Mouse (Mus musculus) bone marrow, adult 2 months (tissue): ENCODE results near the gene Ksr2. TPM values are rescaled to one million over a fixed set of nuclear protein-coding genes. Genes with fewer than 3 reads are reported as not detected.

ENCODE experiments used
- H3K27ac ChIP-seq: fragments of 200-500 bp; 2 replicates; pipeline ENCODE4 v1.5.1; 2012; ENCODE audit warnings: low read depth, mild to moderate bottlenecking, control low read depth, inconsistent platforms, low read length; ENCODE audit not compliant: control insufficient read depth, poor library complexity, insufficient read depth
- H3K4me1 ChIP-seq: fragments of 200-500 bp; 2 replicates; pipeline ENCODE4 v1.6.1; 2011; ENCODE audit warnings: low read length; ENCODE audit not compliant: control insufficient read depth, insufficient read depth
- H3K4me3 ChIP-seq: fragments of 200-500 bp; replicated peaks from 2 replicates; pipeline ENCODE3; 2011; ENCODE audit warnings: mild to moderate bottlenecking, low read depth, low read length, control low read depth; ENCODE audit not compliant: control insufficient read depth
- CTCF ChIP-seq: fragments of 200-500 bp; IDR thresholded peaks from 2 replicates; pipeline ENCODE4 v1.5.1; 2011; ENCODE audit warnings: low read length, control low read depth; ENCODE audit not compliant: control insufficient read depth, insufficient read depth
- POLR2A ChIP-seq: fragments of 200-500 bp; IDR thresholded peaks from 2 replicates; pipeline ENCODE4 v1.6.1; 2011; ENCODE audit warnings: low read depth, mild to moderate bottlenecking, control low read depth, low read length, borderline replicate concordance; ENCODE audit not compliant: control insufficient read depth
- WGBS: fragments of 180-500 bp; shearing (Covaris S2); methylation state at CpG from one replicate; pipeline ENCODE4 v1.1.7; 2018; 5-methylcytosine and 5-hydroxymethylcytosine counted together
- polyA plus RNA-seq: library from polyadenylated mRNA; stranded (reverse); fragments of >200 nt; gene quantifications from 2 replicates; pipeline ENCODE4 v1.2.4, GENCODE M21; 2011; ENCODE audit warnings: low replicate concordance; ENCODE audit not compliant: missing spikeins, insufficient read depth, insufficient read length

Ksr2 gene
- polyA plus RNA-seq, 1 experiment, result not detected

- 67% methylated on average over 9 of the region's 9 CpGs for WGBS
- no peaks in the 10 kb centered on the region for H3K4me1 ChIP-seq
These were observed 45.1 kb downstream of the Ksr2 start for GRCm38 (mm10) chr5:117458899-117459298.

GRCm38 (mm10) chr5:117460261-117460660, 46.5 kb downstream of the Ksr2 start:
- Histone ChIP-seq H3K27ac (no peak overlapping the region), H3K4me3 (no peak overlapping the region), H3K4me1 (no peaks in the 10 kb centered on the region)
- TF ChIP-seq POLR2A (no peak), CTCF (no peak)
- 85% methylated on average over 14 of the region's 14 CpGs for WGBS

More at GRCm38 (mm10) chr5:117458899-117459298, 45.1 kb downstream of the Ksr2 start:
- TF ChIP-seq POLR2A (no peak), CTCF (no peak)
- Histone ChIP-seq H3K27ac (no peak overlapping the region), H3K4me3 (no peak overlapping the region)

GRCm38 (mm10) chr5:117467052-117467451, 53.3 kb downstream of the Ksr2 start:
- WGBS, result 43% methylated on average over 12 of the region's 12 CpGs

GRCm38 (mm10) chr5:117468961-117469360, 55.2 kb downstream of the Ksr2 start:
- Histone ChIP-seq H3K4me3 (no peak overlapping the region), H3K4me1 (no peaks in the 10 kb centered on the region; the same call in 1 of the 2 replicates), H3K27ac (no peak overlapping the region)
- no peak for TF ChIP-seq POLR2A
- TF ChIP-seq CTCF, result no peak
- 53% methylated on average over 4 of the region's 4 CpGs for WGBS

More at GRCm38 (mm10) chr5:117467052-117467451, 53.3 kb downstream of the Ksr2 start:
- Histone ChIP-seq H3K4me1 (no peaks in the 10 kb centered on the region; the same call in 1 of the 2 replicates), H3K27ac (no peak overlapping the region), H3K4me3 (no peak overlapping the region)
- TF ChIP-seq CTCF, result no peak
- no peak for TF ChIP-seq POLR2A

- no peak overlapping the region for H3K27ac ChIP-seq
These were observed 55.8 kb downstream of the Ksr2 start for GRCm38 (mm10) chr5:117469572-117469971.

GRCm38 (mm10) chr5:117481162-117481561, 67.4 kb downstream of the Ksr2 start:
- 73% methylated on average over 3 of the region's 3 CpGs for WGBS
- H3K27ac ChIP-seq, result no peak overlapping the region
- no peak overlapping the region for H3K4me3 ChIP-seq
- no peaks in the 10 kb centered on the region for H3K4me1 ChIP-seq
- no peak for TF ChIP-seq CTCF

More at GRCm38 (mm10) chr5:117469572-117469971, 55.8 kb downstream of the Ksr2 start:
- TF ChIP-seq CTCF (no peak), POLR2A (no peak)
- no peaks in the 10 kb centered on the region; the same call in 1 of the 2 replicates for H3K4me1 ChIP-seq
- WGBS, result 9% methylated on average over 8 of the region's 8 CpGs
- H3K4me3 ChIP-seq, result no peak overlapping the region

GRCm38 (mm10) chr5:117481586-117481985, 67.8 kb downstream of the Ksr2 start:
- TF ChIP-seq POLR2A (no peak), CTCF (no peak)
- 86% methylated on average over 12 of the region's 12 CpGs for WGBS
- H3K4me3 ChIP-seq, result no peak overlapping the region
- H3K27ac ChIP-seq, result no peak overlapping the region
- H3K4me1 ChIP-seq, result no peaks in the 10 kb centered on the region

- no peak overlapping the region for H3K27ac ChIP-seq
- no peaks in the 10 kb centered on the region for H3K4me1 ChIP-seq
- H3K4me3 ChIP-seq, result no peak overlapping the region
- 84% methylated on average over 11 of the region's 11 CpGs for WGBS
- TF ChIP-seq POLR2A (no peak), CTCF (no peak)
These were observed 68.2 kb downstream of the Ksr2 start for GRCm38 (mm10) chr5:117482013-117482412.

GRCm38 (mm10) chr5:117485411-117485810, 71.6 kb downstream of the Ksr2 start:
- Histone ChIP-seq H3K4me3 (no peak overlapping the region), H3K4me1 (no peaks in the 10 kb centered on the region), H3K27ac (no peak overlapping the region)
- TF ChIP-seq POLR2A (no peak), CTCF (no peak)
- 54% methylated on average over 6 of the region's 6 CpGs for WGBS
